Mouse (Mus musculus): ENCODE data around the gene 2900026A02Rik. TPM values are rescaled to one million over a fixed set of nuclear protein-coding genes. Genes with fewer than 3 reads are reported as not detected.

2900026A02Rik gene
- total and polyA plus RNA-seq, 3 experiments = not detected

GRCm38 (mm10) chr5:113162699-113163098, 58.3 kb downstream of the 2900026A02Rik start:
- Histone ChIP-seq H3K4me1 (ENCODE audit: control insufficient read depth in 1 of 2, insufficient read depth in 2 of 2, low read length in 2 of 2) (no peaks in the 10 kb centered on the region), H3K9ac (ENCODE audit: control insufficient read depth, low read depth, low read length, poor library complexity, severe bottlenecking) (no peak overlapping the region), H3K27me3 (ENCODE audit: control insufficient read depth in 1 of 2, insufficient read depth in 2 of 2, low read length in 2 of 2) (no peaks in the 10 kb centered on the region), H3K27ac (ENCODE audit: control insufficient read depth, low read depth, low read length) (no peak overlapping the region), H3K4me3 (ENCODE audit: control insufficient read depth in 1 of 2, insufficient read depth in 1 of 2, low read depth in 2 of 2, low read length in 2 of 2) (no peak overlapping the region), H3K9me3 (replicated peaks; ENCODE audit: insufficient read depth, low read length) (no peaks in the 10 kb centered on the region), H3K36me3 (ENCODE audit: control insufficient read depth in 1 of 2, insufficient read depth in 2 of 2, low read length in 2 of 2) (no peaks in the 10 kb centered on the region), H3K79me2 (ENCODE audit: control insufficient read depth, insufficient read depth, low read length, poor library complexity) (no peaks in the 10 kb centered on the region)
- DNase-seq (ENCODE audit: low read depth, low spot score) = no peak
- TF ChIP-seq ZNF384 (IDR thresholded peaks at IDR 0.05; ENCODE audit: low read depth, low read length) (no peak), ETS1 (IDR thresholded peaks at IDR 0.05; ENCODE audit: low read depth, low read length) (no peak), MYC (IDR thresholded peaks at IDR 0.05; ENCODE audit: low read depth, low read length) (no peak), USF2 (IDR thresholded peaks at IDR 0.05; ENCODE audit: borderline replicate concordance in 1 of 2, insufficient read depth in 1 of 2, low read depth in 1 of 2, low read length in 2 of 2) (no peak), CHD2 (IDR thresholded peaks at IDR 0.05; ENCODE audit: low read length) (no peak), UBTF (IDR thresholded peaks at IDR 0.05; ENCODE audit: borderline replicate concordance, insufficient read depth, low read depth, low read length) (no peak), GABPA (IDR thresholded peaks at IDR 0.05; ENCODE audit: low read depth, low read length) (no peak), BHLHE40 (IDR thresholded peaks at IDR 0.05; ENCODE audit: borderline replicate concordance, low read depth, low read length) (no peak), USF1 (IDR thresholded peaks at IDR 0.05; ENCODE audit: low read depth, low read length) (no peak), POLR2AphosphoS5 (IDR thresholded peaks at IDR 0.05; ENCODE audit: borderline replicate concordance, low read depth, low read length) (no peak), EP300 (IDR thresholded peaks at IDR 0.05; ENCODE audit: low read depth in 1 of 2, low read length in 2 of 2) (no peak), ELF1 (IDR thresholded peaks at IDR 0.05; ENCODE audit: low read depth, low read length) (no peak), RAD21 (IDR thresholded peaks at IDR 0.05; ENCODE audit: low read depth, low read length) (no peak), MYB (IDR thresholded peaks at IDR 0.05; ENCODE audit: low read depth, low read length) (no peak), TBP (IDR thresholded peaks at IDR 0.05; ENCODE audit: low read depth, low read length) (no peak)

GRCm38 (mm10) chr5:113161576-113161975, 59.5 kb downstream of the 2900026A02Rik start:
- Histone ChIP-seq H3K4me3 (ENCODE audit: control insufficient read depth in 1 of 2, insufficient read depth in 1 of 2, low read depth in 2 of 2, low read length in 2 of 2) (no peak overlapping the region), H3K79me2 (ENCODE audit: control insufficient read depth, insufficient read depth, low read length, poor library complexity) (no peaks in the 10 kb centered on the region), H3K9ac (ENCODE audit: control insufficient read depth, low read depth, low read length, poor library complexity, severe bottlenecking) (no peak overlapping the region), H3K4me1 (ENCODE audit: control insufficient read depth in 1 of 2, insufficient read depth in 2 of 2, low read length in 2 of 2) (no peaks in the 10 kb centered on the region), H3K9me3 (replicated peaks; ENCODE audit: insufficient read depth, low read length) (no peaks in the 10 kb centered on the region), H3K27ac (ENCODE audit: control insufficient read depth, low read depth, low read length) (no peak overlapping the region), H3K36me3 (ENCODE audit: control insufficient read depth in 1 of 2, insufficient read depth in 2 of 2, low read length in 2 of 2) (no peaks in the 10 kb centered on the region), H3K27me3 (ENCODE audit: control insufficient read depth in 1 of 2, insufficient read depth in 2 of 2, low read length in 2 of 2) (no peaks in the 10 kb centered on the region)
- TF ChIP-seq CTCF (IDR thresholded peaks at IDR 0.05 in 2 of 3, conservative IDR thresholded peaks at IDR 0.05 in 1 of 3; ENCODE audit: control insufficient read depth in 1 of 3, insufficient read depth in 1 of 3, low read depth in 2 of 3, low read length in 3 of 3, poor library complexity in 1 of 3, severe bottlenecking in 1 of 3) (no peak), NRF1 (IDR thresholded peaks at IDR 0.05; ENCODE audit: insufficient read depth, low read depth, low read length, poor library complexity, severe bottlenecking) (no peak), E2F4 (IDR thresholded peaks at IDR 0.05; ENCODE audit: borderline replicate concordance, low read depth, low read length) (no peak), ETS1 (IDR thresholded peaks at IDR 0.05; ENCODE audit: low read depth, low read length) (no peak), HCFC1 (IDR thresholded peaks at IDR 0.05; ENCODE audit: low read depth, low read length) (no peak), SMC3 (IDR thresholded peaks at IDR 0.05; ENCODE audit: low read depth, low read length) (no peak), CHD1 (IDR thresholded peaks at IDR 0.05; ENCODE audit: low read depth, low read length) (no peak), ZNF384 (IDR thresholded peaks at IDR 0.05; ENCODE audit: low read depth, low read length) (no peak), GABPA (IDR thresholded peaks at IDR 0.05; ENCODE audit: low read depth, low read length) (no peak), RCOR1 (IDR thresholded peaks at IDR 0.05; ENCODE audit: low read depth, low read length) (no peak), UBTF (IDR thresholded peaks at IDR 0.05; ENCODE audit: borderline replicate concordance, insufficient read depth, low read depth, low read length) (no peak), TCF12 (IDR thresholded peaks at IDR 0.05; ENCODE audit: low read depth, low read length) (no peak), POLR2A (IDR thresholded peaks at IDR 0.05; ENCODE audit: control insufficient read depth in 1 of 2, insufficient read depth in 1 of 2, low read depth in 1 of 2, low read length in 2 of 2, poor library complexity in 1 of 2) (no peak), POLR2AphosphoS2 (IDR thresholded peaks at IDR 0.05; ENCODE audit: low read length) (no peak), CHD2 (IDR thresholded peaks at IDR 0.05; ENCODE audit: low read length) (no peak), MAZ (IDR thresholded peaks at IDR 0.05; ENCODE audit: low read depth, low read length) (no peak)
- no peak for DNase-seq (ENCODE audit: low read depth, low spot score)
